Mouse (Mus musculus) kidney, adult 11 months (tissue): ENCODE data around the gene Klhdc10.

Experiments
- DNase-seq: peaks from one replicate; pipeline ENCODE4 v3.0.0; 2022

Gene Klhdc10

DNA sequence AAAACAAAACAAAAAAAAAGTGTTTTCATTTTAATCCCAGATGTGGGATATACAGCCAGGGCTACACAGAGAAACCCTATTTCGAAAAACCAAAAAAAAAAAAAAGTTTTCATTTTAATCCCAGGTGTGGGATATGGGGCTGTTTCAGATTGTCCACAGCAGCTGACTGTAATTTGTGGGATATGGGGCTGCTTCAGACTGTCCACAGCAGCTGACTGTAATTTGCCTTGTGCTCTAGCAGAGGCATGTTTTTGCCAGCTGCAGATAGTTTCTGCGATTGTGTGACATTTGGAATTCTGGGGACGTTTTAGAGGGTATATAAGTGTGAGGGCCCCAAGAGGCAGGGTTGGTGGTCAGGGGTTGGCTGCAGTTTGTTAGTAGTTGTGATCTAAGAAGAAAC lies 70.0 kb downstream of the Klhdc10 start:
- DNase-seq = no peak

GRCm38 (mm10) chr6:30476025-30476765 lies 74.5 kb downstream of the Klhdc10 start:
- DNase-seq = no peak

- DNase-seq = no peak
Measured at GRCm38 (mm10) chr6:30477210-30477714, 75.6 kb downstream of the Klhdc10 start.

- DNase-seq = no peak
Measured at GRCm38 (mm10) chr6:30477784-30478183, 76.1 kb downstream of the Klhdc10 start.

DNA sequence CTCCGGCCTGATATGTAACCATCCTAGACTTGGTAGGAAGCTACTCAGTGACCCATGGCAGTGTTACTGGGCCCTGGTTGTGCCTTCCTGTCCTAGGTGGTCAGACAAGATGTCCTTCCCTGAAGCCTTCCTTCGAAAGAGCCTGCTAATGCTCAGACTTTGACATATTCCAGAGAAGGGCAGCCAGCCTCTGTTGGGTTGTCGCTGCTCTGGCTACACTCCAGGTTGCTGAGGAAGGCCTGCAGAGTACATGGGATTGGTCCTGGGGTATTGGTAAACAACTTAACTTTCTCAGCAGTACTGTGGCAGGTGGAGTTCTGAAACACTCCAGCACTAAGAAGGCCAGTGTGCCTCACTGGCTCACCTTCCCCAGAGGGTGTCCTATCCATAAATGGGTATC lies 77.8 kb downstream of the Klhdc10 start:
- DNase-seq = no peak

DNA sequence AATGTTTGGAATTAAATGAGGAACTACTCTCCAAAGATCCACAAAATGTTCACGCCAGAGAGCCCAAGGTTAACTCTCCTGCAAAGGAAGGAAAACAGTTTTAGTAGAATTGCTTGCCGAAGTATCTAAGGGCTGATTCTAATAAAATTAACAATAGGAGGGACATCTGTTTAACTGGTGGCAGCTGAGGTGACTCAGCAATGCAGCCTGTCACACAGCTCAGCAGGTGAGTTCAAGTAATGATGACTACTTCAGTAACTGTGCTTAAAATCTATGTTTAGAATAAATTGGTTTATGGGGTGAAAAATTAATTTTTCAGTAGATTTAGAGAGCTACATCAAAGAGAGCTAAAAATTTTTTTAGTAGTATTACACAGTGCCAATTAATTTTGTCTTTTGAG lies 81.2 kb downstream of the Klhdc10 start:
- no peak for DNase-seq

- DNase-seq = no peak
Measured at GRCm38 (mm10) chr6:30486504-30486903, 84.8 kb downstream of the Klhdc10 start.

GRCm38 (mm10) chr6:30499049-30499448 lies 97.4 kb downstream of the Klhdc10 start:
- DNase-seq = no peak
